Mouse (Mus musculus) liver, embryonic 13.5 days (tissue): ENCODE data around the gene Slc22a18. TPM values are rescaled to one million over a fixed set of nuclear protein-coding genes. Genes with fewer than 3 reads are reported as not detected.

Experiments
- ATAC-seq: fragments of 200-750 bp; cut with Nextera tagmentation; 2 replicates; pipeline ENCODE4 v1.8.0; 2017; ENCODE audit warnings: low read depth, mild to moderate bottlenecking, moderate number of reproducible peaks, moderate library complexity
- DNase-seq: peaks from one replicate; pipeline ENCODE4 v3.0.0; 2022
- H3K27ac ChIP-seq: fragments of 300-500 bp; sonication (generic); 2 replicates; pipeline ENCODE4 v1.5.1; 2015; ENCODE audit warnings: moderate library complexity, mild to moderate bottlenecking, inconsistent platforms
- H3K27me3 ChIP-seq: fragments of 300-500 bp; sonication (generic); 2 replicates; pipeline ENCODE4 v1.6.1; 2015; ENCODE audit warnings: mild to moderate bottlenecking, inconsistent platforms
- H3K36me3 ChIP-seq: fragments of 300-500 bp; sonication (generic); 2 replicates; pipeline ENCODE4 v1.6.1; 2015; ENCODE audit warnings: mild to moderate bottlenecking, inconsistent platforms
- H3K4me1 ChIP-seq: fragments of 300-500 bp; sonication (generic); replicated peaks from 2 replicates; pipeline ENCODE4 v1.6.1; 2015; ENCODE audit warnings: inconsistent platforms
- H3K4me2 ChIP-seq: fragments of 300-500 bp; sonication (generic); 2 replicates; pipeline ENCODE4 v1.6.1; 2015; ENCODE audit warnings: inconsistent platforms, mild to moderate bottlenecking, moderate library complexity
- H3K4me3 ChIP-seq: fragments of 300-500 bp; sonication (generic); replicated peaks from 2 replicates; pipeline ENCODE4 v1.5.1; 2015; ENCODE audit warnings: mild to moderate bottlenecking, inconsistent platforms
- H3K9ac ChIP-seq: fragments of 300-500 bp; sonication (generic); 2 replicates; pipeline ENCODE4 v1.6.1; 2015; ENCODE audit warnings: mild to moderate bottlenecking, inconsistent platforms
- H3K9me3 ChIP-seq: fragments of 300-500 bp; sonication (generic); replicated peaks from 2 replicates; pipeline ENCODE4 v1.6.1; 2016; ENCODE audit warnings: inconsistent platforms
- whole genome bisulfite sequencing: fragments of 180-500 bp; shearing (Covaris S2); methylation state at CpG from one replicate; pipeline ENCODE4 v1.1.7; 2015; ENCODE audit not compliant: insufficient replicate concordance; 5-methylcytosine and 5-hydroxymethylcytosine counted together
- polyA plus RNA-seq: library from polyadenylated mRNA; unstranded; fragments of >200 nt; fragmentation: Nextera tagmentation; extraction: Ambion mirVana; gene quantifications from 2 replicates; pipeline ENCODE4 v1.2.1, GENCODE M21; 2015

Gene Slc22a18
- polyA plus RNA-seq, 1 experiment from 2014 or later, result 6.7 TPM

DNA sequence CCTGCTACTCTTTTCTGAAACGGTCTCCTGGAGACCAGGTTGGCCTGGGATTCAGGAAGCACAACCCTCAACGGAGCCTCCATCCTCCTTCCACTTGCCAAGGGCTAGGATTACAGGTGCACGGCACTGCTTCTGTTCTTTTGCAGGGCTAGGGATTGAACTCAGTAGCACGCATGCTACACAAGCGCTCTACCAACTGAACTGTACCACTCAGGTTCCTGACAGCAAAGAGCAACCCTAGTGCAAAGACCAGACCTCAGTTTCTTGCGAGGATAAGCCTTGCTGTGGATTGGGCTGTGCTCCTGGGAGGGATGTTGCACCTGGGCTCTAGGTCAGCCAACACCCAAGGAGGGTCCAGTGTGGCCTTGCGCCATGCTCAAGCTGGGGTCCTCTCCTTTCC, 32.7 kb downstream of the Slc22a18 start:
- WGBS, result 55% methylated on average over 7 of the region's 7 CpGs

DNA sequence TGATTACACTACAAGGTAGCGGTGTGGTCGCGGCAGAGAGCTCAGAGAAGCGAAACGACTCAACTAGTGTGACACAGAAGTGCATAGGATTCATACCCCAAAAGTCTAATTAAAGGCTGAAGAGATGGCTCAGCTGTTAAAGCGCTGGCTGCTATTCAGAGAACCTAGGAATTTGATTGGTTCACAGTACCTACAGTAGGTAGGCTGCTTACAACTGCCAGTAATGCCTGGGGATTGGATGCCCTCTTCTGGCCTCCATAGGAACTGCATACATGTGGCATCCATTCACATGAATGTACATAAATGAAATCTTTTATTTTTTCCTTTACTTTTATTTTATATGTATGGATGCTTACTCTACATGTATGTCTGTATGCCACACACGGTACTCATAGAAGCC, 33.1 kb downstream of the Slc22a18 start:
- no peak overlapping the region for H3K9ac ChIP-seq
- H3K9me3 ChIP-seq, result no peaks in the 10 kb centered on the region
- no peak overlapping the region for H3K4me3 ChIP-seq
- WGBS, result 25% methylated on average over 7 of the region's 7 CpGs
- no peak overlapping the region for H3K4me2 ChIP-seq
- no peak overlapping the region for H3K27ac ChIP-seq
- H3K27me3 ChIP-seq, result peaks cover 47% of the 10 kb centered on the region
- peak; percentile 38 for DNase-seq
- H3K36me3 ChIP-seq, result no peaks in the 10 kb centered on the region
- H3K4me1 ChIP-seq, result peaks cover 19% of the 10 kb centered on the region
- ATAC-seq, result no peak

More for the DNA sequence above, 32.7 kb downstream of the Slc22a18 start:
- DNase-seq (no peak), ATAC-seq (no peak)
- no peak overlapping the region for H3K27ac ChIP-seq
- H3K4me3 ChIP-seq, result no peak overlapping the region
- H3K4me1 ChIP-seq, result peaks cover 21% of the 10 kb centered on the region
- no peaks in the 10 kb centered on the region for H3K36me3 ChIP-seq
- no peak overlapping the region for H3K9ac ChIP-seq
- H3K27me3 ChIP-seq, result peaks cover 52% of the 10 kb centered on the region
- H3K9me3 ChIP-seq, result no peaks in the 10 kb centered on the region
- H3K4me2 ChIP-seq, result no peak overlapping the region

DNA sequence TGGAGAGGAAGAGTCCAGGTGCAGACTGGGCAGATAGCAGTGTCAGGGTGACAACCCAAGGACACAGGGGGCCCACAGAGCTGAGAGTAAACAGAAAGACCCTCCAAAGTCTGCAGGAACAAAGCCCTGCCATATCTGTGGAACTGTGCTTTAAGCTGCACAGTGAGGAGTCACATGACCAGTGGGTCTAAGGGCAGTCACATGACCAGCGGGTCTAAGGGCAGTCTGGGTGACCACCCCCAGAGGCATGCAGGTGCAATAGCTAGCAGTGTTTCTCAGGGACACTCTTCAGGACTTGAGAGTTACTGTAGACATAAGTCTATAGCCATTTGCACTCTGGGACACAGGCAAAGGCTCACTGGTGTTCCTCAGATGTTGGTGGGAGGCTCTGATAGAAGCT, 36.0 kb downstream of the Slc22a18 start:
- DNase-seq (no peak), ATAC-seq (no peak)
- Histone ChIP-seq H3K9me3 (no peaks in the 10 kb centered on the region), H3K36me3 (peaks cover 16% of the 10 kb centered on the region), H3K4me1 (peaks cover 7% of the 10 kb centered on the region; the same call in 1 of the 2 replicates), H3K4me2 (no peak overlapping the region), H3K27me3 (peaks cover 19% of the 10 kb centered on the region), H3K4me3 (no peak overlapping the region), H3K9ac (no peak overlapping the region), H3K27ac (no peak overlapping the region)
- 44% methylated on average over 1 of the region's 1 CpGs for WGBS

DNA sequence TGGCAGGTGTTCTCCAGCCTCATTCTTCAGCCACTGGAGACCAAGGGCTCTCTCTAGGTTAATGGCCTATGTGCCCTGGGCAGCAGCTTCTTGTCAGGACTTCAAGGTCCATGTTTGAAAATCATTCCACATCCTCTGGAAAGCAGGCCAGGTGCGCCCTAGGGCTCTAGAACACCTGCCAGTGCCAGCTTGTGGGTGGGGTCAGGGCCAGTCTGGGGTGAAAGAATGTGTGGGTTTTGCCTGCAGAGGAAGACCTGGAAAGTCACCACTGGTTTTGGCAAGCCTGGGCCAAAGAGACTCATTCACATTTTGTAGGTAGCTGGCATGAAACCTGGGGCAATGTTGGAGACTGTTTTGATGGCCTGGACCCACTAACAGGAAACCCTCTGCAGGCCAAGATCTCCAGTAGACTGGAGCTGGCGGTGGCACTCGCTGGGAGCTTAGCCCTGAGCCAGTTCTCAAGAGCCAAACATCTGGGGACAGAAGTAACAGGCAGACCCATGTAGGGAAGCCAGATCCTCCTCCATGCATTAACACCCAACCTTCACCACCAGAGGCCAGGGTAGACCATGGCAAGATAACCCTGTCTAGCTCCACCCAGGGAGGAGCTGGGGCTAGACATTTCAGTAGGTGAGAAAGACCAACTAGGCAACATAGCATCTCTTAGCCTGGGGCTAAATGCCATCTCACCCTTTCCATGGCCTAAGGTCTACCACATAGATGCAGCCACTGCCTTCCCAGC, 37.2 kb downstream of the Slc22a18 start:
- Histone ChIP-seq H3K4me3 (no peak overlapping the region), H3K4me1 (peaks cover 7% of the 10 kb centered on the region; the same call in 1 of the 2 replicates), H3K4me2 (no peak overlapping the region), H3K9me3 (no peaks in the 10 kb centered on the region), H3K27ac (no peak overlapping the region), H3K27me3 (peaks cover 10% of the 10 kb centered on the region; the same call in 1 of the 2 replicates), H3K9ac (no peak overlapping the region), H3K36me3 (peaks cover 28% of the 10 kb centered on the region)
- DNase-seq, result no peak
- ATAC-seq, result no peak
- 72% methylated on average over 3 of the region's 3 CpGs for WGBS

DNA sequence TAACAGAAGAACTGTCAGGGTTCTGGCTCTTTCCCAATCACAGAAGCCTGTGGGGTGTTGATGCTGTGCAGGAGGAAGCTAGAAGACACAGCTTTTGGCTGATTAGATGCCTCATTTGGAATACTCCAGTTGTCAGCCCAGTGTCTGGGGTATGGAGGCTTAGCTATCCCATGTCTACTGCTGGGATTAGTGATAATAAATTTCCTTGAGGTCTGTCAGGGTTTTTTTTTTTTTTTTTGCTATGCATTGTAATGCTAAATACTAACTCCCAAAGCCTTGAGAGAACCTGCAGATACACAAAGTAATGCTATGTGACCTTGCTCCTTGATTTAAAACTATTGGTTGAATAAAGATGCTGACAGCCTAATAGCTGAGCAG, 37.8 kb downstream of the Slc22a18 start:
- no peak for ATAC-seq
- H3K27ac ChIP-seq, result no peak overlapping the region

DNA sequence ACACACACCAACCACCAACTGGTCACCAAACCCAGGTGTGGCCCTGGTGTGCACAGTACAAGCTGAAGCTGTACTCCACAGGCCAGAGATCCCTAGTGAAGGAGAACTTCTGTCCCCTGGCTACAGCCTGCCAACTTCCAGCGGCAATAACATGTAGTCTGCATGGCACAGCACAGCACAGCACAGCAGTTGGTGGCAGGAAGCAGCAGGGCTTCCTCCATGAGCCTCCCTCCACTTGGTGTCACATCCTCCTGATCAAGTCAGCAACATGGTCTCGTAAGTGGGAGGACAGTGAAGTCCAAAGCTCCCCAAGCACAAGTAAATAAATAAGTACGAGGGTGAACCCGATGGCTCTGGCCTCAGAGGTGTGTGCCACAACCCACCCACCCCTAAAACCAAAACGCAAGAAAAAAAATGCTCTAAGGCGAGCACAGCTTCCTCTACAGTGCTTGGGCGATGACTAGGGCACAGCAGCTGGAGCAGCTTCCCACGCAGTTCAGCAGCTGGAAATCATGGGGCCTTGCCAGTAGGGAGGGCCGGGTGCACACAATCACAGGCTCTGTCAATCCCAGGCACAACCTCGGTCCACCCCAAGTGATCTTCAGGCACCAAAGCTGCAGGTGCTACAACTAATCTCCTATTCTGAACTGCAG, 40.4 kb downstream of the Slc22a18 start:
- H3K36me3 ChIP-seq, result peaks cover 59% of the 10 kb centered on the region
- 72% methylated on average over 10 of the region's 10 CpGs for WGBS

More for the DNA sequence above, 37.8 kb downstream of the Slc22a18 start:
- Histone ChIP-seq H3K27me3 (peaks cover 8% of the 10 kb centered on the region; the same call in 1 of the 2 replicates), H3K9me3 (no peaks in the 10 kb centered on the region), H3K4me3 (no peak overlapping the region), H3K4me1 (peaks cover 7% of the 10 kb centered on the region; the same call in 1 of the 2 replicates), H3K9ac (no peak overlapping the region), H3K36me3 (peaks cover 34% of the 10 kb centered on the region), H3K4me2 (no peak overlapping the region)
- DNase-seq, result no peak

DNA sequence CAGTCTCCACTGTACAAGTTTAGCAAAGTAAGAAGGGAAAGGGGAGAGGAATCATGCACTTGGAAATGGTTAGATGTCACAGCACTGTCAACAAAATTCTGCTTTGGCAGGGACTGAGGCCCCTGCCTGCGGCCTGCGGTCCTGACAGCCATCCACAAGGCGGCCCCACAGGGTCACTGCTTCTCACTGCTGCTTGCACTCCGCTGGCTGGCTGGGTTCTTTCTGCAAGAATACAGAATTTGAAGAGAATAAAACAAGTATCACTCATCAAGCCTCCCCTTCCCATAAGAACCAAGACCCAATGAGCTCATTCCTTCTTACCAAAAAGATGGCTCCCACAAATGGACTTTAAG, 40.9 kb downstream of the Slc22a18 start:
- peaks cover 7% of the 10 kb centered on the region; the same call in 1 of the 2 replicates for H3K4me1 ChIP-seq
- H3K4me2 ChIP-seq, result no peak overlapping the region
- H3K27me3 ChIP-seq, result no peaks in the 10 kb centered on the region
- no peak overlapping the region for H3K9ac ChIP-seq
- no peak overlapping the region for H3K4me3 ChIP-seq
- no peak overlapping the region for H3K27ac ChIP-seq
- DNase-seq, result no peak
- H3K9me3 ChIP-seq, result no peaks in the 10 kb centered on the region
- 86% methylated on average over 4 of the region's 4 CpGs for WGBS
- peaks cover 64% of the 10 kb centered on the region for H3K36me3 ChIP-seq
- ATAC-seq, result no peak

More for the DNA sequence above, 40.4 kb downstream of the Slc22a18 start:
- H3K4me2 ChIP-seq, result no peak overlapping the region
- no peaks in the 10 kb centered on the region for H3K9me3 ChIP-seq
- H3K27me3 ChIP-seq, result no peaks in the 10 kb centered on the region
- no peak for ATAC-seq
- H3K9ac ChIP-seq, result no peak overlapping the region
- H3K4me3 ChIP-seq, result no peak overlapping the region
- H3K4me1 ChIP-seq, result peaks cover 7% of the 10 kb centered on the region; the same call in 1 of the 2 replicates
- H3K27ac ChIP-seq, result no peak overlapping the region
- no peak for DNase-seq

DNA sequence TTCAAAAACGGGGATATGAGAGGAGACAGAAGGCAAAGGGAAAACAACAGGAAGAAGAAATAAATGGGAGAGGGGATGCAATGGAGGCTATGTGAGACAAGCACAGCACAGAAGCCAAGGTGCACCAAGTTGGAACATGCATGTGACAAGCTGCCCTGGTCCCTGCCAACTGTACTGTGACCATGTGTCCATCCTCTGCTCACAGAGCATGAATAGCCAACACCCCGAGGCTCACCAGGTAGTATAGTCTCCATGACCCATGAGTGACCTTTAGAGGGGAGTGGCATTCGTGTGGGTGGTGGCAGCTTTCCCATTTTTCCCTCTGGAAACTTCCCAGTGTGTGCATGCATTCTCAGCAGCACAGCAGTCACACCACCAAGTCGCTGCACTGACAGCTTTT, 45.8 kb downstream of the Slc22a18 start:
- DNase-seq (no peak), ATAC-seq (no peak)
- Histone ChIP-seq H3K27ac (no peak overlapping the region), H3K4me2 (no peak overlapping the region), H3K4me1 (no peaks in the 10 kb centered on the region), H3K4me3 (no peak overlapping the region), H3K9me3 (no peaks in the 10 kb centered on the region), H3K27me3 (no peaks in the 10 kb centered on the region), H3K36me3 (peaks cover 99% of the 10 kb centered on the region), H3K9ac (no peak overlapping the region)
- WGBS, result 72% methylated on average over 4 of the region's 4 CpGs

DNA sequence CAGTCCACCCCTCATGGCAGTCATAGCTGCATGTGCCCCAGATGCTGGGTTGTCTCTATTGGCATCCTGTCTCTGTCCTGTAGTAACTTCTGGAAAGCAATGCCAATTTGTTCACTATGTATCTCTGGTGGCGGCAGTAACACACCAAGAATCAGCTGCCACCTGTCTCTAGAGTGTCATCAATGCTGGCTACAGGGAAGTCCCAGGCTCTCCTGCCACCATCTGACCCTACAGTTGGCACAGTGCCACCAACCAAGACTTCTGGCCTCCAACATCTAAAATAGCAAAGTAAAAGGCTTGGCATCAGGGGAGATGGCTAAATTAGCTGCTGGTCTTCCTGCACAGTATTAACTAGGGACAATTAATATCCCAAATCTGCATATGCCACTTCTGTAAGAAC, 58.9 kb downstream of the Slc22a18 start:
- H3K27ac ChIP-seq, result peak overlapping the region; percentile 11
- 78% methylated on average over 1 of the region's 1 CpGs for WGBS
- ATAC-seq, result no peak

DNA sequence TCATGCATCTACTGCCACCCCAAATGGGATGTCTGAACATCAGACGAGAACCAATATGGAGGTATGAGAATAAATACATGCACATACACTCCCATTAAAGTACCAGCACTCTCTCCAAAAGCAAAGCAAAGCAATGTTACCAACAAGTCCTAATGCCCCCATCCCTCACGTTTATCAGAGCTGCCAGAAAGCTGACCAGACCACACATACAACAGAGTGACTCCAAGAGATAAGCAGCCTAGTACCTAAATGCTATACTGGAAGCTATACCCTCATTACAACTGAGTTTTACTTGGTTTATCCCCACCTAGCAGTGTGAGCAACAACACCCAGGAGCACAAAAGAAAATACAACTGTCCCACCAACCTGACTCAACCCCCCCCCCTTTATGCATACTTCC, 59.7 kb downstream of the Slc22a18 start:
- WGBS, result 27% methylated on average over 2 of the region's 2 CpGs
- ATAC-seq (peak; percentile 97), DNase-seq (peak; percentile 64)
- H3K36me3 ChIP-seq, result peaks cover 99% of the 10 kb centered on the region
- H3K4me2 ChIP-seq, result peak overlapping the region; percentile 38
- H3K4me3 ChIP-seq, result no peak overlapping the region
- H3K4me1 ChIP-seq, result peaks cover 54% of the 10 kb centered on the region
- no peaks in the 10 kb centered on the region for H3K9me3 ChIP-seq
- H3K27me3 ChIP-seq, result no peaks in the 10 kb centered on the region
- H3K27ac ChIP-seq, result peak overlapping the region; percentile 86
- peak overlapping the region; percentile 44 for H3K9ac ChIP-seq

More for the DNA sequence above, 58.9 kb downstream of the Slc22a18 start:
- H3K27me3 ChIP-seq, result no peaks in the 10 kb centered on the region
- no peak overlapping the region for H3K4me3 ChIP-seq
- peaks cover 99% of the 10 kb centered on the region for H3K36me3 ChIP-seq
- H3K9me3 ChIP-seq, result no peaks in the 10 kb centered on the region
- H3K4me2 ChIP-seq, result no peak overlapping the region
- no peak for DNase-seq
- H3K4me1 ChIP-seq, result peaks cover 46% of the 10 kb centered on the region
- no peak overlapping the region for H3K9ac ChIP-seq

DNA sequence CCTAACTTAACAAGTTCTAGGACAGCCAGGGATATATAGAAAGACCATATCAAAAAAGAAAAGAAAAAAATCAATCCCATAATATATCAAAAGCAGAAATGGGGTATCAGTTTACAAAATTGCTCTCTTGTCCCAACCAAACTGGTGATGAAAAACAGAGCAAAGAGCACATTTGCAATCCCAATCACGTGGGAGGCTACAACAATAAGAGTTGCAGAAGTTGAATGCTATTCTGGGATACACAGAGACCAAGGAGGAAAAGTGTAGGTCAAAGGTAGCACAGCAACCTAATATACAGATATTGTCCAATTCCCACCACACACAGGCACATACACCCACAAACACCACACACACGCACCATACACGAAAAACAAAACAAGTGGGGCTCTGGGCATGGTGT, 62.7 kb downstream of the Slc22a18 start:
- ATAC-seq (no peak), DNase-seq (no peak)
- Histone ChIP-seq H3K4me3 (no peak overlapping the region), H3K9me3 (no peaks in the 10 kb centered on the region), H3K4me2 (no peak overlapping the region), H3K9ac (no peak overlapping the region), H3K36me3 (peaks cover 94% of the 10 kb centered on the region), H3K27me3 (no peaks in the 10 kb centered on the region), H3K4me1 (peaks cover 78% of the 10 kb centered on the region), H3K27ac (no peak overlapping the region)
- WGBS, result 86% methylated on average over 3 of the region's 3 CpGs
